Mouse (Mus musculus) megakaryocyte progenitor cell, adult 5-6 weeks (primary cell): Measurements from ENCODE around the gene Gse1. TPM values are rescaled to one million over a fixed set of nuclear protein-coding genes. Genes with fewer than 3 reads are reported as not detected.
A peak's percentile ranks its signal among the peaks of the same experiment; 100 is the strongest.

Experiments used
- ATAC-seq: replicated peaks from 2 replicates; pipeline ENCODE4 v1.8.0; 2016; ENCODE audit warnings: mild to moderate bottlenecking, moderate TSS enrichment, inconsistent platforms; ENCODE audit not compliant: poor library complexity
- total RNA-seq, 2 experiments: library from RNA; stranded (forward) in 1 of 2; stranded (reverse) in 1 of 2; fragments of 157-497, 149-512 nt in 1 of 2; fragments of 200-1000 nt in 1 of 2; gene quantifications; 2 replicates each; pipeline versions ENCODE4 v1.2.3 to v1.2.4; 2015 to 2017

Gene Gse1
- total RNA-seq, 2 experiments from 2014 or later, result 11.2 to 32.6 TPM

- ATAC-seq, result no peak
These were observed 277.5 kb downstream of the Gse1 start for GRCm38 (mm10) chr8:120505619-120506310.

GRCm38 (mm10) chr8:120506562-120506961, 278.3 kb downstream of the Gse1 start:
- peak; percentile 27 for ATAC-seq

GRCm38 (mm10) chr8:120507290-120507689, 279.0 kb downstream of the Gse1 start:
- no peak for ATAC-seq

DNA sequence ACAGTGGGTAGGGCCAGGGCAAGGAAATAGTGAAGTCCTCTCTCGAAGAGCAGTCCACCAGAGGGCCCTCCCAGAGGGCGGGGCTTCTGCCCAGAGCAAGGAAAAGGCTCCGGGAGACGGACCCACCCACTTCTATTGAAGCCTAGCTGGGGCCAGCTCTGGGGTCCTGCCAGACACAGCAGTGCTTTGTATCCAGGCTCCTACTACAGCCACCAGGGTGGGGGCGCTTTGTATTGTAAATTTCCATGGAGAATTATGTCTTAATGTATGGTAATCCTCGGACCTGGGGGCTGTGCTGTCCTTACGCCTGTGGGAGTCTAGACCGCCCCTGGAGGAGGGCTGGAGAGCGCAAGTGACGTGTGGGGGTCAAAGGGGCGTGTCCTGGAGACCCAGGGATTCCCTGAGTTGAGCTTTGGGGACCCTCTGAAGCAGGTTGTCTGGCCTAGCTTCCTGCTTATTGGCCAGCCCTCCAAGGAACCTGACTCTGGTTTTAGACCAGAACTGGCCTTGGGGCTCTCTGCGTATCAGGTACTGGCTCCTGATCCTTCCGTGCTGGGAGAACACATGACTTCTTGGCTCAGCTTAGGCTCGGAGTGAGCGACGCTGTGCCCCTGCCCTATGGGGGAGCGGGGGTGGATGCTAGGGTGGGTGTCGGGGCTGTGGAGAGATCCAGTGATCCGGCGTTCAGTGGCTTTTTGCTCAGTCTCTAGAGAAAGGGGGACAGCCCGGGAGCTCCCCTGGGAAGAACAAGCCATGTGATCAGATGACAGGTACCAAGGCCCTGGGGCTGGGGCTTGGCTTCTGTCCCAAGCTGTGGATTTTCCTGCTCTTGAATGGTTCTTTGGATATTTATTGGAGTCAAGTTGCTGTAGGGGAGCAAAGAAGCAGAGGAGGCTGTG, 281.1 kb downstream of the Gse1 start:
- ATAC-seq, result peak; percentile 18; the same call in 1 of the 2 replicates

DNA sequence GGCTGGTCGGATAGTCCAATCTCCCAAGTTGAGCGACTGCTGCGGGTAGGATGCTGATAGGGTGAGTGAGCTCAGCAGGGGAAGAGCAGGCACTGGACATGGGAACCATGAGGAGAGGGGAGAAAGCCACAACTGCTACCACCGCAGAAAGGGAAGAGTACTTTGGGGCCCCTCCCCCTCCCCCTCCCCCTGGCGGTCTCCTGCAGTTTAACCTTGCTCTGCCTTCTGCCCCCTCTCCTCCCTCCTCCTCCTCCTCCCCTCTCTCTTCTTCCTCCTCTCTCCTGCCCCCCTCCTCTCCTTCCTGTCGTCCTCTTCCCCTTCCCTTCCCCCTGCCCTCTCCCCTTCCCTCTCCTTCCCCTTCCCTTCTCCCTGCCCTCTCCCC, 281.8 kb downstream of the Gse1 start:
- ATAC-seq, result peak; percentile 53

GRCm38 (mm10) chr8:120510863-120511457, 282.7 kb downstream of the Gse1 start:
- ATAC-seq, result no peak; the same call in 1 of the 2 replicates

GRCm38 (mm10) chr8:120511737-120512136, 283.5 kb downstream of the Gse1 start:
- no peak for ATAC-seq

DNA sequence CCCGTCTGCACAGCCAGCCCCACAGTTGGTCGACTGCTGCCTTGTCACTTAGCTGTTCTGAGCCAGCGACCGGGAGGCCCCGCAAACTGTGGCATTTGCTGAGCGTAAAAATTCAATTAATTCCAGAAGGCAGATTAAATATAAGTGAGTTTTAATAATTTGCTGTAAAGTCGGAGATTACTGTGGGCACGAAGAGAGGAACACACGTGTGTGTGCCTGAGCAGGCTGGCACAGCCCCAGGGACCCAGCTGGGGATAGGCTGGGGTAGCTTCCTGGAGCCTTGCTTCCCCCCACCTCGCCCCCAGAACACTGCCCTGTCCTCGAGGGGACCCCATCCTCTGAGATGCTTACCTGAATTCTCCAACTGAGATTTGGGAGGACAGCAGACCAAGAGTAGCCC, 284.1 kb downstream of the Gse1 start:
- ATAC-seq, result no peak

DNA sequence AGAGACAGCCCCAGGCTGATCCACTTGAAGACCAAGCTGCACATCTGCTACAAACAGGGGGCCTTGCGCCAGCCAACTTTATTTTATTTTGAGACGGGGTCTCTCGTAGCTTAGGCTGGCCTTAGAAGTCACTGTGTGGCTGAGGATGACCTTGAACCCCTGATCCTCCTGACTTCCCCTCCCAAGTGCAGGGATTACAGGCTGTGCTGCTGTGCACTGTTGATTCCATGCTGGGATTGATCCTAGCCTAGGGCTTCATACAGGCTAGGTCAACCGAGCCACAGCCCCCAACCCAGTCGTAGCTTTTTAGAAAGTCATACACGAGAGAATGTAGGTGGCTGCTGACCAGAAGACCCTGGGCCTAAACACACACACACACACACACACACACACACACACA, 284.9 kb downstream of the Gse1 start:
- no peak for ATAC-seq

- ATAC-seq, result no peak
These were observed 285.6 kb downstream of the Gse1 start for GRCm38 (mm10) chr8:120513638-120514461.

DNA sequence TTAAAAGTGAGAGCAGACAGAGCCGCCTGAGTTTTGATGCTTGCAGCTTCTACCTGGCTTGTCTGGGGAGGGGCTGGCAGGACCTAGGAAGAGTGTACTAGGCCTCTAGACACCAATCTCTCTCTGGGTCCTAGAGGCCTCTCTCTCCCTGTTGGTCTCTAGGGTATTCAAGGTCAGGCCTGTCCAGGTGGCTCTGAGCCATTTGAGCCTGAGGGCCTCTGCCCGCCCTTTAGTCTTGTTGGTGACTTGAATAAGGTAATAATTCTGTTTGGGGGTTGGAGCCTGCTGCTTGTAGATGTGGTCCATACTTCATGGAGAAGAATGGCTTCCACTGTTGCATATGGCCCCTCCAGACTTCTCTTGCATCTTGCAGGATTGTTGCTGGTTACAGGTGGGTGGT, 287.0 kb downstream of the Gse1 start:
- no peak for ATAC-seq

- ATAC-seq, result no peak
These were observed 287.4 kb downstream of the Gse1 start for GRCm38 (mm10) chr8:120515650-120516049.

DNA sequence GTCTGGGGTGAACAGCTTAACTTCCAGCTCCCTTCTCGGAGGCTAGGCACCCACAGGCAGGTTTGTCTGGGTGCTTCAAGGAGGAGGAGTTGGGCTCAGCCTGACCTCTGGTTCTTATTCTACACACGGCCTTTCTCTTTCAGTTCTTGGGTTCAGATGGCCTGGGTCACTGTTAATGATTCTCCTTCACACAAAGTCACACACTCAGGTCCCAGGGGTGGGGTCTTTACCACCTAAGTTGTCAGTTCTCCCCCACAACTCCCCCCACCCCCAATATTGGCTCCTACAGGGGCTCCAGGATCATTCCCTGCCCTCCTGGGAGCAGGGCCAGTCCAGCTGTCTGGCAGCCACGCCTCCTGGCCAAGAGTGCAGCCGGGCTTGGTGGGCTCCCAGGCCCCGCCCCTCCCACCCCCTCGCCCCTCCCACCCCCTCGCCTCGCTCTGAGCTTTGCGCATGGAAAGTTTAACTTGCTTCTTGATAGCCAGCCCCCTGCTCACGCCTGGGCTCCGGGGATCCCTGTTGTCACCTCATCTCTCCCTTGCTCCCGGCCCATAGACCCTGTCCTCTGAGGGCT, 288.0 kb downstream of the Gse1 start:
- ATAC-seq, result no peak

DNA sequence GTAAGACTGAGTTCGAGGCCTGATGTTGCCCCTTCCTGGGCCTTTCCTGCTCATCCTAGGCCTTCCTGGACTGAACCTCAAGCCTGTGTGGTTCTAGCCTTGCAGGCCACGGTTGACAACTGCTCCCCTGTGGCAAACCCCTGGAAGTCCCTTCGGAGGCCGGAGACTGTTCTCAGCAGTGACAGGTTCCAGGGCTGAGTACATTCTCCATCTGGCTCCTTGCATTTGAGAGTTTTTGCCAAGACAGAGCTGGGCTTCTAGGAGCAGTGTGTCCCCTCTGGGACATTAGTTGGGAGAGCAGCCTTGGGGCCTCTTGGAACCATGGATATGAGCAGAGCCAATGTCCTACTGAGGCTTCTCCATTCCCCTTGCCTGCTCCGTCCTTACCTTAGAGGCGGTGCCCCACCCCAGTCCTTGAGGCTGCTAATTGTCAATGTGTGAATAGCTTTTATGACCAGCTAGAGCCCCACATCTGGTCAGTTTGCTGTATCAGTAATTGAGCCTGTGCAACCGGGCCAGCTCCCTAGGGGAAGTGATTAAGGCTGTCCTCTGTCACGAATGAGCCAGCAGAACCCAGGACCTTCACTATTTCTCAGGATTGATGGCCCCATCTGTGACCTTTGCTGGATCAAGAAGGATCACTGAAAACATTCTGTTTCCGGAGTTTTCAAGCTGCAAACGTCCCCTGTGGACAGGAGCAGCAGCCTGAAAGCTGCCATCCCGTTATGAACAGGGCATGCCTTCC, 289.6 kb downstream of the Gse1 start:
- ATAC-seq, result no peak

- ATAC-seq, result peak; percentile 40
These were observed 290.7 kb downstream of the Gse1 start for GRCm38 (mm10) chr8:120518736-120519534.

DNA sequence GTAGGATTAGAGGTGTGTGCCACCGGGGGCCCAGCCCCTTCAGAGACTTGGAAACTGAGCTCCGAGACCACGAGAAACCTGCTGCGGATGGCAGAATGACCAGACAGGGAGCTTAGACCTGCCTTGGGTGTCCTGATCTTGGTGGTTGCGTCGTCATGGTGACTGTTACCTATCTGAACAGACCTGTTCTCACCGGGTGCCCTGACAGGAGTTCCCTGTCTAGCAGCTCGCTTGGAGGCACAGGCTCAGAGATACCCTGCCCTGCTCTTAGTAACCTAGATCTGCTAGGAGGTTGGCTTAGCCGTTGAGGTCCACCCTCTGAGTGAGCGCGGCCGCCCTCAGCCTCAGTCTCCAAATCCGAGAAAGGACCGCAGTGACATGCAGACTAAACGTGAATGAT, 292.0 kb downstream of the Gse1 start:
- ATAC-seq, result no peak

- no peak for ATAC-seq
These were observed 292.7 kb downstream of the Gse1 start for GRCm38 (mm10) chr8:120520707-120521590.

GRCm38 (mm10) chr8:120521591-120521965, 293.3 kb downstream of the Gse1 start:
- ATAC-seq, result no peak
